Mouse (Mus musculus): Measurements from ENCODE around the gene Itpa.

The Itpa gene

GRCm38 (mm10) chr2:130655660-130656339 is 11.6 kb upstream of the Itpa start:
- peak; percentile 78 for DNase-seq (ENCODE audit: extremely low read depth, low read depth)

GRCm38 (mm10) chr2:130656536-130656935 is 10.9 kb upstream of the Itpa start:
- no peak for DNase-seq (ENCODE audit: extremely low read depth, low read depth)

- no peak for DNase-seq (ENCODE audit: extremely low read depth, low read depth)
Observed at GRCm38 (mm10) chr2:130657541-130657940, 9.9 kb upstream of the Itpa start.

GRCm38 (mm10) chr2:130658530-130658929 is 8.9 kb upstream of the Itpa start:
- no peak for DNase-seq (ENCODE audit: extremely low read depth, low read depth)

- no peak for DNase-seq (ENCODE audit: extremely low read depth, low read depth)
Observed at GRCm38 (mm10) chr2:130663342-130663741, 4.1 kb upstream of the Itpa start.

- peak; percentile 95 for DNase-seq (ENCODE audit: extremely low read depth, low read depth)
Observed at GRCm38 (mm10) chr2:130664102-130664701, 3.2 kb upstream of the Itpa start, which contains the start of gene Ddrgk1. TSS of gene Ddrgk1 (minus strand) at chr2:130664659.

GRCm38 (mm10) chr2:130677211-130677610 is 9.8 kb downstream of the Itpa start:
- DNase-seq (ENCODE audit: extremely low read depth, low read depth) = no peak

- no peak for DNase-seq (ENCODE audit: extremely low read depth, low read depth)
Observed at GRCm38 (mm10) chr2:130679154-130679553, 11.7 kb downstream of the Itpa start.

- no peak for DNase-seq (ENCODE audit: extremely low read depth, low read depth)
Observed at GRCm38 (mm10) chr2:130679899-130680298, 12.5 kb downstream of the Itpa start.

GRCm38 (mm10) chr2:130681531-130681930 is 14.1 kb downstream of the Itpa start:
- no peak for DNase-seq (ENCODE audit: extremely low read depth, low read depth)

GRCm38 (mm10) chr2:130685426-130685825 is 18.0 kb downstream of the Itpa start:
- no peak for DNase-seq (ENCODE audit: extremely low read depth, low read depth)

- DNase-seq (ENCODE audit: extremely low read depth, low read depth) = no peak
Observed at GRCm38 (mm10) chr2:130689011-130689410, 21.6 kb downstream of the Itpa start.

GRCm38 (mm10) chr2:130693563-130693962 is 26.2 kb downstream of the Itpa start:
- no peak for DNase-seq (ENCODE audit: extremely low read depth, low read depth)

- DNase-seq (ENCODE audit: extremely low read depth, low read depth) = peak; percentile 8
Observed at GRCm38 (mm10) chr2:130696700-130697152, 29.3 kb downstream of the Itpa start.

GRCm38 (mm10) chr2:130697153-130697810 is 29.9 kb downstream of the Itpa start, which contains the start of gene Slc4a11:
TSS of gene Slc4a11 (minus strand) at chr2:130697519.
- peak; percentile 44 for DNase-seq (ENCODE audit: extremely low read depth, low read depth)

GRCm38 (mm10) chr2:130697821-130698266 is 30.4 kb downstream of the Itpa start:
- DNase-seq (ENCODE audit: extremely low read depth, low read depth) = no peak

- no peak for DNase-seq (ENCODE audit: extremely low read depth, low read depth)
Observed at GRCm38 (mm10) chr2:130704040-130705001, 36.9 kb downstream of the Itpa start.

- no peak for DNase-seq (ENCODE audit: extremely low read depth, low read depth)
Observed at GRCm38 (mm10) chr2:130705178-130705577, 37.8 kb downstream of the Itpa start.

GRCm38 (mm10) chr2:130706602-130707001 is 39.2 kb downstream of the Itpa start:
- DNase-seq (ENCODE audit: extremely low read depth, low read depth) = no peak

- DNase-seq (ENCODE audit: extremely low read depth, low read depth) = no peak
Observed at GRCm38 (mm10) chr2:130707057-130707456, 39.6 kb downstream of the Itpa start.

- no peak for DNase-seq (ENCODE audit: extremely low read depth, low read depth)
Observed at GRCm38 (mm10) chr2:130717951-130718350, 50.5 kb downstream of the Itpa start.

All from MEL-GATA-1-ER (cell line).